Mouse (Mus musculus) cerebellum, adult 2 months (tissue): ENCODE results near the gene Atpaf2. TPM values are rescaled to one million over a fixed set of nuclear protein-coding genes. Genes with fewer than 3 reads are reported as not detected.

Experiments
- DNase-seq, 2 experiments: peaks; one replicate each; pipeline ENCODE4 v3.0.0; 2021
- H3K27ac ChIP-seq: fragments of 200-500 bp; 2 replicates; pipeline ENCODE4 v1.5.1; 2012; ENCODE audit warnings: low read length, control low read depth, inconsistent platforms; ENCODE audit not compliant: insufficient read depth
- H3K27me3 ChIP-seq: fragments of 200-500 bp; 2 replicates; pipeline ENCODE4 v1.6.1; 2012; ENCODE audit warnings: inconsistent platforms, mild to moderate bottlenecking, low read length, moderate library complexity; ENCODE audit not compliant: control insufficient read depth, insufficient read depth
- H3K4me1 ChIP-seq: fragments of 200-500 bp; 2 replicates; pipeline ENCODE4 v1.6.1; 2011; ENCODE audit warnings: low read length; ENCODE audit not compliant: control insufficient read depth, insufficient read depth
- H3K4me3 ChIP-seq: fragments of 200-500 bp; replicated peaks from 2 replicates; pipeline ENCODE3; 2011; ENCODE audit warnings: mild to moderate bottlenecking, low read depth, low read length, control low read depth; ENCODE audit not compliant: insufficient read depth
- CTCF ChIP-seq: fragments of 200-500 bp; IDR thresholded peaks from 2 replicates; pipeline ENCODE4 v1.5.1; 2011; ENCODE audit warnings: low read depth, mild to moderate bottlenecking, control low read depth, low read length, moderate library complexity, borderline replicate concordance; ENCODE audit not compliant: insufficient read depth
- POLR2A ChIP-seq: fragments of 200-500 bp; IDR thresholded peaks from 2 replicates; pipeline ENCODE4 v1.6.1; 2011; ENCODE audit warnings: low read length, control low read depth, borderline replicate concordance; ENCODE audit not compliant: insufficient read depth
- WGBS: fragments of 180-500 bp; shearing (Covaris S2); methylation state at CpG from one replicate; pipeline ENCODE4 v1.1.7; 2018; 5-methylcytosine and 5-hydroxymethylcytosine counted together
- polyA plus RNA-seq: library from polyadenylated mRNA; depleted of rRNA; stranded (reverse); fragments of >200 nt; gene quantifications from 2 replicates; pipeline ENCODE4 v1.2.3, GENCODE M21; 2012; rRNA removed

Atpaf2 gene
- polyA plus RNA-seq, 1 experiment: 31.3 TPM

GRCm38 (mm10) chr11:60352559-60353411, 65.5 kb downstream of the Atpaf2 start, which contains the start of the genes Tom1l2 and Drc3:
Gene Tom1l2 (minus strand): TSS chr11:60352905.
Gene Drc3 (plus strand): TSS chr11:60353329.
- peak within 1 kb of the TSS; percentile 35 for H3K27ac ChIP-seq
- peaks cover 5% of the 10 kb centered on the region; the same call in 1 of the 2 replicates for H3K4me1 ChIP-seq
- H3K27me3 ChIP-seq: no peaks in the 10 kb centered on the region
- peak; percentile 76 for TF ChIP-seq POLR2A
- no peak for TF ChIP-seq CTCF
- peak within 1 kb of the TSS; percentile 76 for H3K4me3 ChIP-seq
- under 1% methylated on average over 57 of the region's 57 CpGs for WGBS
- DNase-seq: peak; percentile 99 to 100

- peaks cover 8% of the 10 kb centered on the region; the same call in 1 of the 2 replicates for H3K4me1 ChIP-seq
- H3K4me3 ChIP-seq: peak overlapping the region; percentile 76
- peak in 1 of 2 experiments; percentile 68 for DNase-seq
- no peak for TF ChIP-seq CTCF
- no peak for TF ChIP-seq POLR2A
- no peaks in the 10 kb centered on the region for H3K27me3 ChIP-seq
- H3K27ac ChIP-seq: peak overlapping the region; percentile 35
- 2% methylated on average over 11 of the region's 11 CpGs for WGBS
Observed at GRCm38 (mm10) chr11:60351925-60352371, 66.3 kb downstream of the Atpaf2 start.

- DNase-seq: no peak
- Histone ChIP-seq H3K4me3 (peak overlapping the region; percentile 76), H3K4me1 (peaks cover 10% of the 10 kb centered on the region; the same call in 1 of the 2 replicates), H3K27me3 (no peaks in the 10 kb centered on the region), H3K27ac (no peak overlapping the region; the same call in 1 of the 2 replicates)
- 37% methylated on average over 2 of the region's 2 CpGs for WGBS
- TF ChIP-seq POLR2A: no peak
- no peak for TF ChIP-seq CTCF
Observed at GRCm38 (mm10) chr11:60351388-60351787, 66.9 kb downstream of the Atpaf2 start.

Other genes starting within 250 kb of the Atpaf2 start
- 56.1 and 66.3 TPM in 2 replicates for gene Srebf1, start 195.9 kb downstream of the Atpaf2 start, polyA plus RNA-seq
- gene Tom1l2, start 65.6 kb downstream of the Atpaf2 start, polyA plus RNA-seq: 176 and 180 TPM in 2 replicates
- gene Drc3, start 65.1 kb downstream of the Atpaf2 start, polyA plus RNA-seq: 7.1 and 8.0 TPM in 2 replicates
- gene Gid4, start 1.3 kb downstream of the Atpaf2 start, polyA plus RNA-seq: 39.1 and 41.6 TPM in 2 replicates
- gene Drg2, start 36.1 kb upstream of the Atpaf2 start, polyA plus RNA-seq: 101 and 110 TPM in 2 replicates
- 3.1 and 4.6 TPM in 2 replicates for gene Myo15, start 50.9 kb upstream of the Atpaf2 start, polyA plus RNA-seq
- gene Alkbh5, start 117.9 kb upstream of the Atpaf2 start, polyA plus RNA-seq: 25.2 and 27.3 TPM in 2 replicates